Mouse (Mus musculus) midbrain, embryonic 11.5 days (tissue): ENCODE measurements around the gene Gm28043. TPM values are rescaled to one million over a fixed set of nuclear protein-coding genes. Genes with fewer than 3 reads are reported as not detected.

ENCODE experiments used
- ATAC-seq: fragments of 200-750 bp; cut with Nextera tagmentation; 2 replicates; pipeline ENCODE4 v1.8.0; 2017; ENCODE audit warnings: moderate TSS enrichment, moderate library complexity; ENCODE audit not compliant: low FRiP score
- DNase-seq: peaks from one replicate; pipeline ENCODE4 v3.0.0; 2015; ENCODE audit warnings: low spot score; ENCODE audit errors: missing footprints
- H3K27ac ChIP-seq: fragments of 300-500 bp; sonication (generic); 2 replicates; pipeline ENCODE4 v1.5.1; 2014; ENCODE audit warnings: low read depth, low read length
- H3K27me3 ChIP-seq: fragments of 300-500 bp; sonication (generic); 2 replicates; pipeline ENCODE4 v1.6.1; 2014; ENCODE audit warnings: mild to moderate bottlenecking, low read length, moderate library complexity, mixed read lengths; ENCODE audit not compliant: control insufficient read depth, insufficient read depth
- H3K36me3 ChIP-seq: fragments of 300-500 bp; sonication (generic); 2 replicates; pipeline ENCODE4 v1.6.1; 2014; ENCODE audit warnings: mild to moderate bottlenecking, low read length, moderate library complexity, mixed read lengths; ENCODE audit not compliant: control insufficient read depth, insufficient read depth
- H3K4me1 ChIP-seq: fragments of 300-500 bp; sonication (generic); 2 replicates; pipeline ENCODE4 v1.6.1; 2014; ENCODE audit warnings: low read length; ENCODE audit not compliant: control insufficient read depth, insufficient read depth
- H3K4me2 ChIP-seq: fragments of 300-500 bp; sonication (generic); 2 replicates; pipeline ENCODE4 v1.6.1; 2014; ENCODE audit warnings: mild to moderate bottlenecking, moderate library complexity
- H3K4me3 ChIP-seq: fragments of 300-500 bp; sonication (generic); 2 replicates; pipeline ENCODE4 v1.5.1; 2014; ENCODE audit warnings: low read depth, low read length
- H3K9ac ChIP-seq: fragments of 300-500 bp; sonication (generic); 2 replicates; pipeline ENCODE4 v1.6.1; 2014; ENCODE audit warnings: low read length
- H3K9me3 ChIP-seq: fragments of 300-500 bp; sonication (generic); 2 replicates; pipeline ENCODE4 v1.6.1; 2016; ENCODE audit warnings: low read length; ENCODE audit not compliant: control insufficient read depth
- WGBS: fragments of 180-500 bp; shearing (Covaris S2); extraction: QIAGEN DNeasy Blood & Tissue Kit; methylation state at CpG from one replicate; pipeline ENCODE4 v1.1.7; 2014; 5-methylcytosine and 5-hydroxymethylcytosine counted together
- polyA plus RNA-seq: library from polyadenylated mRNA; unstranded; fragments of >200 nt; fragmentation: Nextera tagmentation; extraction: Ambion mirVana; gene quantifications from 2 replicates; pipeline ENCODE4 v1.2.1, GENCODE M21; 2014

The Gm28043 gene
- polyA plus RNA-seq, 1 experiment from 2014 or later: 2.2 TPM

GRCm38 (mm10) chr17:29668051-29668986 lies 53.6 kb downstream of the Gm28043 start:
- peaks cover 6% of the 10 kb centered on the region; the same call in 1 of the 2 replicates for H3K36me3 ChIP-seq
- H3K9ac ChIP-seq: no peak overlapping the region
- H3K4me3 ChIP-seq: no peak overlapping the region
- H3K4me2 ChIP-seq: no peak overlapping the region
- 73% methylated on average over 10 of the region's 10 CpGs for WGBS
- no peaks in the 10 kb centered on the region for H3K9me3 ChIP-seq
- DNase-seq (no peak), ATAC-seq (no peak)
- peak overlapping the region; percentile 25; the same call in 1 of the 2 replicates for H3K27ac ChIP-seq
- H3K4me1 ChIP-seq: 0 out of 2 replicates have a peak, but pooled peaks cover 2% of the 10 kb centered on the region
- no peaks in the 10 kb centered on the region for H3K27me3 ChIP-seq

- Histone ChIP-seq H3K9ac (no peak overlapping the region), H3K27ac (no peak overlapping the region), H3K27me3 (no peaks in the 10 kb centered on the region), H3K9me3 (no peaks in the 10 kb centered on the region), H3K4me3 (no peak overlapping the region), H3K36me3 (peaks cover 9% of the 10 kb centered on the region; the same call in 1 of the 2 replicates), H3K4me1 (0 out of 2 replicates have a peak, but pooled peaks cover 2% of the 10 kb centered on the region), H3K4me2 (no peak overlapping the region)
- 97% methylated on average over 4 of the region's 4 CpGs for WGBS
- DNase-seq: no peak
- no peak for ATAC-seq
These were observed 54.4 kb downstream of the Gm28043 start for GRCm38 (mm10) chr17:29669030-29669429.

GRCm38 (mm10) chr17:29669936-29670335 lies 55.3 kb downstream of the Gm28043 start:
- Histone ChIP-seq H3K4me1 (0 out of 2 replicates have a peak, but pooled peaks cover 2% of the 10 kb centered on the region), H3K4me2 (no peak overlapping the region), H3K9me3 (no peaks in the 10 kb centered on the region), H3K27ac (no peak overlapping the region), H3K27me3 (no peaks in the 10 kb centered on the region), H3K36me3 (peaks cover 7% of the 10 kb centered on the region), H3K4me3 (no peak overlapping the region), H3K9ac (no peak overlapping the region)
- DNase-seq: no peak
- ATAC-seq: no peak

GRCm38 (mm10) chr17:29671021-29671420 lies 56.3 kb downstream of the Gm28043 start:
- no peak overlapping the region for H3K27ac ChIP-seq
- H3K9ac ChIP-seq: no peak overlapping the region
- H3K27me3 ChIP-seq: no peaks in the 10 kb centered on the region
- no peak overlapping the region for H3K4me2 ChIP-seq
- H3K36me3 ChIP-seq: peaks cover 8% of the 10 kb centered on the region
- no peak overlapping the region for H3K4me3 ChIP-seq
- DNase-seq (no peak), ATAC-seq (no peak)
- WGBS: 97% methylated on average over 2 of the region's 2 CpGs
- H3K4me1 ChIP-seq: 0 out of 2 replicates have a peak, but pooled peaks cover 2% of the 10 kb centered on the region
- H3K9me3 ChIP-seq: no peaks in the 10 kb centered on the region

GRCm38 (mm10) chr17:29673325-29673724 lies 58.6 kb downstream of the Gm28043 start:
- no peaks in the 10 kb centered on the region for H3K9me3 ChIP-seq
- no peak overlapping the region for H3K27ac ChIP-seq
- ATAC-seq (no peak), DNase-seq (no peak)
- H3K4me1 ChIP-seq: 0 out of 2 replicates have a peak, but pooled peaks cover under 1% of the 10 kb centered on the region
- no peak overlapping the region for H3K4me2 ChIP-seq
- H3K9ac ChIP-seq: no peak overlapping the region
- no peaks in the 10 kb centered on the region for H3K27me3 ChIP-seq
- peaks cover 16% of the 10 kb centered on the region for H3K36me3 ChIP-seq
- no peak overlapping the region for H3K4me3 ChIP-seq
- WGBS: 95% methylated on average over 4 of the region's 4 CpGs

- Histone ChIP-seq H3K9me3 (no peaks in the 10 kb centered on the region), H3K27me3 (no peaks in the 10 kb centered on the region), H3K4me1 (no peaks in the 10 kb centered on the region), H3K4me2 (no peak overlapping the region), H3K9ac (no peak overlapping the region), H3K27ac (no peak overlapping the region), H3K4me3 (no peak overlapping the region), H3K36me3 (peaks cover 22% of the 10 kb centered on the region)
- WGBS: 86% methylated on average over 8 of the region's 8 CpGs
- ATAC-seq (no peak), DNase-seq (no peak)
These were observed 63.9 kb downstream of the Gm28043 start for GRCm38 (mm10) chr17:29678526-29678925.

- no peak overlapping the region for H3K27ac ChIP-seq
- no peak overlapping the region for H3K9ac ChIP-seq
- H3K4me2 ChIP-seq: no peak overlapping the region
- no peak for ATAC-seq
- no peak overlapping the region for H3K4me3 ChIP-seq
- H3K9me3 ChIP-seq: no peaks in the 10 kb centered on the region
- DNase-seq: no peak
- H3K36me3 ChIP-seq: peaks cover 18% of the 10 kb centered on the region
- H3K4me1 ChIP-seq: no peaks in the 10 kb centered on the region
- no peaks in the 10 kb centered on the region for H3K27me3 ChIP-seq
- 80% methylated on average over 6 of the region's 6 CpGs for WGBS
These were observed 64.5 kb downstream of the Gm28043 start for GRCm38 (mm10) chr17:29679038-29679767.

- H3K27me3 ChIP-seq: no peaks in the 10 kb centered on the region
- H3K4me3 ChIP-seq: no peak overlapping the region
- H3K36me3 ChIP-seq: peaks cover 16% of the 10 kb centered on the region; the same call in 1 of the 2 replicates
- peak overlapping the region; percentile 57; the same call in 1 of the 2 replicates for H3K27ac ChIP-seq
- no peak overlapping the region for H3K9ac ChIP-seq
- DNase-seq (no peak), ATAC-seq (no peak)
- no peaks in the 10 kb centered on the region for H3K9me3 ChIP-seq
- no peaks in the 10 kb centered on the region for H3K4me1 ChIP-seq
- H3K4me2 ChIP-seq: no peak overlapping the region
- WGBS: 86% methylated on average over 2 of the region's 2 CpGs
These were observed 65.5 kb downstream of the Gm28043 start for GRCm38 (mm10) chr17:29680174-29680573.

- Histone ChIP-seq H3K4me1 (no peaks in the 10 kb centered on the region), H3K27ac (no peak overlapping the region), H3K4me2 (no peak overlapping the region), H3K9ac (no peak overlapping the region), H3K36me3 (peaks cover 18% of the 10 kb centered on the region; the same call in 1 of the 2 replicates), H3K4me3 (no peak overlapping the region), H3K9me3 (no peaks in the 10 kb centered on the region), H3K27me3 (no peaks in the 10 kb centered on the region)
- WGBS: 94% methylated on average over 2 of the region's 2 CpGs
- DNase-seq (no peak), ATAC-seq (no peak)
These were observed 66.2 kb downstream of the Gm28043 start for GRCm38 (mm10) chr17:29680921-29681320.
